Comparison of ENCODE assay signal across 8 mouse cellular contexts in the genomic region with DNA sequence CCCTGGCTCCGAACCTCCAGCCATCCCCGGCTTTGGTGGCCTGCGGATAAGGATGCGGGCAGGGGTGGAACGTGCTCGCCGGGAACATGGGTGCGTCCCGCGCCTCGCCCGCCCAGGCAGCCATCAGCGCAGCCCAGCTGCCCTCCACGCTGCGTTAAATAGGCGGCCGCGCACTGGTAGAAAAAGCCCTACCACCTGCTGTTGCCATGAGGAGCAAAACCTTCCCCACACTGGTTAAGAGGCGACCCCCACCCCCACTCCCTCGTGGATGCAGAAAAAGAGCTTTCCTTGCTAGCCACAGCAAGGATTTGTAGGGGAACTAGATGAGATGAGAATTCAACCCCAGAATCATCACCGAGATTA. TPM values are rescaled to one million over a fixed set of nuclear protein-coding genes. Genes with fewer than 3 reads are reported as not detected.
DNase-seq lines count a peak whose midpoint lies in the region; ATAC-seq lines count a peak whose summit lies in the region.
"Not testable (repeated sequence)": the region's sequence is repeated elsewhere in the genome, so short reads cannot be mapped to it uniquely, and the experiment has no call there.
"Had no signal": no experiment of that assay in that cellular context is flagged by ENCODE, and none has a peak within 500 bp of the region (broad histone marks: within the 10 kb centered on the region; RNA-seq: fewer than 3 reads in every experiment).

A gene (minus strand): TSS at position 285 of the 363 bp plus-strand sequence.

- 7% methylated on average over 19 of the region's 21 CpGs for WGBS in forebrain, embryonic 16.5 days
- WGBS in hindbrain, embryonic 12.5 days, result 8% methylated on average over 17 of the region's 21 CpGs
- WGBS in kidney, embryonic 16.5 days, result 10% methylated on average over 16 of the region's 21 CpGs
- WGBS in liver, embryonic 13.5 days (ENCODE audit: insufficient replicate concordance), result 8% methylated on average over 21 of the region's 21 CpGs
- WGBS in midbrain, embryonic 12.5 days, result 11% methylated on average over 18 of the region's 21 CpGs

- H3K4me1 ChIP-seq in forebrain, embryonic 16.5 days (replicated peaks; ENCODE audit: control insufficient read depth, insufficient read depth, low read length); hindbrain, embryonic 12.5 days; kidney, embryonic 16.5 days (ENCODE audit: insufficient read depth, low read length); liver, embryonic 13.5 days (replicated peaks); midbrain, embryonic 12.5 days: not testable (repeated sequence)

- peak; percentile 30 for DNase-seq in embryo, embryonic 11 days
- not testable (repeated sequence) for DNase-seq in liver, embryonic 13.5 days
- DNase-seq in retina, postnatal 1 day, result peak; percentile 53

- not testable (repeated sequence) for H3K27me3 ChIP-seq in forebrain, embryonic 16.5 days (replicated peaks; ENCODE audit: control insufficient read depth, insufficient read depth, low read length)
- peaks cover 20% of the 10 kb centered on the region for H3K27me3 ChIP-seq in hindbrain, embryonic 12.5 days
- H3K27me3 ChIP-seq in kidney, embryonic 16.5 days (ENCODE audit: insufficient read depth, low read length), result peaks cover 15% of the 10 kb centered on the region
- peaks cover 44% of the 10 kb centered on the region for H3K27me3 ChIP-seq in liver, embryonic 13.5 days
- peaks cover 20% of the 10 kb centered on the region for H3K27me3 ChIP-seq in midbrain, embryonic 12.5 days

- peak within 1 kb of the TSS; percentile 68 for H3K4me2 ChIP-seq in forebrain, embryonic 16.5 days (ENCODE audit: low read length)
- H3K4me2 ChIP-seq in hindbrain, embryonic 12.5 days (replicated peaks), result peak within 1 kb of the TSS; percentile 80
- peak within 1 kb of the TSS; percentile 80 for H3K4me2 ChIP-seq in kidney, embryonic 16.5 days (replicated peaks; ENCODE audit: low read depth, low read length)
- H3K4me2 ChIP-seq in liver, embryonic 13.5 days, result peak within 1 kb of the TSS; percentile 54
- H3K4me2 ChIP-seq in midbrain, embryonic 12.5 days (replicated peaks), result peak within 1 kb of the TSS; percentile 64

- H3K9me3 ChIP-seq in forebrain, embryonic 16.5 days (ENCODE audit: control insufficient read depth, low read length); hindbrain, embryonic 12.5 days (replicated peaks); kidney, embryonic 16.5 days (ENCODE audit: low read length); liver, embryonic 13.5 days (replicated peaks); midbrain, embryonic 12.5 days: not testable (repeated sequence)

- ATAC-seq in forebrain, embryonic 16.5 days, result peak; percentile 60; the same call in 1 of the 2 replicates
- peak; percentile 75 for ATAC-seq in hindbrain, embryonic 12.5 days (ENCODE audit: low FRiP score)
- ATAC-seq in kidney, embryonic 16.5 days (ENCODE audit: low FRiP score, low TSS enrichment), result peak; percentile 70; the same call in 1 of the 2 replicates
- ATAC-seq in liver, embryonic 13.5 days (ENCODE audit: low read depth), result not testable (repeated sequence)
- ATAC-seq in midbrain, embryonic 12.5 days (ENCODE audit: low FRiP score, low read depth), result peak; percentile 74

- peak within 1 kb of the TSS; percentile 46 for H3K4me3 ChIP-seq in forebrain, embryonic 16.5 days (replicated peaks; ENCODE audit: low read length)
- peak within 1 kb of the TSS; percentile 46 for H3K4me3 ChIP-seq in hindbrain, embryonic 12.5 days
- peak within 1 kb of the TSS; percentile 50 for H3K4me3 ChIP-seq in kidney, embryonic 16.5 days (ENCODE audit: low read length)
- peak within 1 kb of the TSS; percentile 41 for H3K4me3 ChIP-seq in liver, embryonic 13.5 days (replicated peaks)
- peak within 1 kb of the TSS; percentile 44 for H3K4me3 ChIP-seq in midbrain, embryonic 12.5 days

- not testable (repeated sequence) for H3K27ac ChIP-seq in forebrain, embryonic 16.5 days (ENCODE audit: low read length); hindbrain, embryonic 12.5 days; kidney, embryonic 16.5 days (ENCODE audit: low read length); liver, embryonic 13.5 days; midbrain, embryonic 12.5 days (replicated peaks)

- H3K36me3 ChIP-seq in forebrain, embryonic 16.5 days (ENCODE audit: control insufficient read depth, insufficient read depth); hindbrain, embryonic 12.5 days; kidney, embryonic 16.5 days (ENCODE audit: insufficient read depth, low read length); liver, embryonic 13.5 days; midbrain, embryonic 12.5 days: not testable (repeated sequence)

- H3K9ac ChIP-seq in forebrain, embryonic 16.5 days (replicated peaks; ENCODE audit: low read depth, low read length), result peak within 1 kb of the TSS; percentile 57
- H3K9ac ChIP-seq in hindbrain, embryonic 12.5 days, result peak within 1 kb of the TSS; percentile 56
- 0 out of 2 replicates have a peak within 1 kb of the TSS, but pooled peaks have one; percentile 44 for H3K9ac ChIP-seq in kidney, embryonic 16.5 days (replicated peaks; ENCODE audit: low read length)
- not testable (repeated sequence) for H3K9ac ChIP-seq in liver, embryonic 13.5 days
- H3K9ac ChIP-seq in midbrain, embryonic 12.5 days (replicated peaks), result peak within 1 kb of the TSS; percentile 48

RNA-seq across cellular contexts. Expression of the gene that starts here (rescaled TPM):
- polyA plus RNA-seq in forebrain, embryonic 16.5 days (2015; fragmentation: Nextera tagmentation; extraction: Ambion mirVana), result 1.1 and 1.9 TPM in 2 replicates
- 4.0 and 5.9 TPM in 2 replicates for polyA plus RNA-seq in hindbrain, embryonic 12.5 days (2016; fragmentation: Nextera tagmentation; extraction: Ambion mirVana)
- polyA plus RNA-seq in kidney, embryonic 16.5 days (2015; fragmentation: Nextera tagmentation; extraction: Ambion mirVana), result 0.24 and 0.30 TPM in 2 replicates
- 0.07 TPM in 1 of 2 replicates, not detected in the other for polyA plus RNA-seq in liver, embryonic 13.5 days (2015; fragmentation: Nextera tagmentation; extraction: Ambion mirVana)
- polyA plus RNA-seq in midbrain, embryonic 12.5 days (2016; fragmentation: Nextera tagmentation; extraction: Ambion mirVana), result 2.0 and 2.6 TPM in 2 replicates
- polyA plus RNA-seq: G1E had no signal

Comparison
In these comparisons a context has a peak if more than half of its experiments do, and no peak if none do; other contexts are left out.
1. Peak in ATAC-seq, H3K4me3 ChIP-seq, H3K9ac ChIP-seq and H3K4me2 ChIP-seq in kidney, embryonic 16.5 days; RNA of the gene not detected or under 1 TPM.